Mouse (Mus musculus) lung, embryonic 15.5 days (tissue): ENCODE data around the gene Ubiad1. TPM values are rescaled to one million over a fixed set of nuclear protein-coding genes. Genes with fewer than 3 reads are reported as not detected.

ENCODE experiments used
- ATAC-seq: fragments of 200-750 bp; cut with Nextera tagmentation; 2 replicates; pipeline ENCODE4 v1.8.0; 2017; ENCODE audit warnings: moderate number of reproducible peaks, borderline replicate concordance; ENCODE audit not compliant: low FRiP score, low TSS enrichment; ENCODE audit errors: extremely low read depth
- H3K27ac ChIP-seq: fragments of 300-500 bp; sonication (generic); 2 replicates; pipeline ENCODE4 v1.5.1; 2015; ENCODE audit warnings: moderate library complexity, mild to moderate bottlenecking, inconsistent platforms
- H3K27me3 ChIP-seq: fragments of 300-500 bp; sonication (generic); 2 replicates; pipeline ENCODE4 v1.6.1; 2015; ENCODE audit warnings: inconsistent platforms
- H3K36me3 ChIP-seq: fragments of 300-500 bp; sonication (generic); 2 replicates; pipeline ENCODE4 v1.6.1; 2015; ENCODE audit warnings: inconsistent platforms
- H3K4me1 ChIP-seq: fragments of 300-500 bp; sonication (generic); 2 replicates; pipeline ENCODE4 v1.6.1; 2015; ENCODE audit warnings: inconsistent platforms
- H3K4me2 ChIP-seq: fragments of 300-500 bp; sonication (generic); 2 replicates; pipeline ENCODE4 v1.6.1; 2015; ENCODE audit warnings: inconsistent platforms, mild to moderate bottlenecking, moderate library complexity
- H3K4me3 ChIP-seq: fragments of 300-500 bp; sonication (generic); 2 replicates; pipeline ENCODE4 v1.5.1; 2015; ENCODE audit warnings: mild to moderate bottlenecking, inconsistent platforms
- H3K9ac ChIP-seq: fragments of 300-500 bp; sonication (generic); 2 replicates; pipeline ENCODE4 v1.6.1; 2015; ENCODE audit warnings: inconsistent platforms
- H3K9me3 ChIP-seq: fragments of 300-500 bp; sonication (generic); 2 replicates; pipeline ENCODE4 v1.6.1; 2016; ENCODE audit warnings: inconsistent platforms
- WGBS: fragments of 180-500 bp; shearing (Covaris S2); methylation state at CpG from one replicate; pipeline ENCODE4 v1.1.7; 2015; 5-methylcytosine and 5-hydroxymethylcytosine counted together
- polyA plus RNA-seq: library from polyadenylated mRNA; unstranded; fragments of >200 nt; fragmentation: Nextera tagmentation; extraction: Ambion mirVana; gene quantifications from 2 replicates; pipeline ENCODE4 v1.2.1, GENCODE M21; 2015

Ubiad1 gene
- polyA plus RNA-seq, 1 experiment from 2014 or later: 25.5 TPM

DNA sequence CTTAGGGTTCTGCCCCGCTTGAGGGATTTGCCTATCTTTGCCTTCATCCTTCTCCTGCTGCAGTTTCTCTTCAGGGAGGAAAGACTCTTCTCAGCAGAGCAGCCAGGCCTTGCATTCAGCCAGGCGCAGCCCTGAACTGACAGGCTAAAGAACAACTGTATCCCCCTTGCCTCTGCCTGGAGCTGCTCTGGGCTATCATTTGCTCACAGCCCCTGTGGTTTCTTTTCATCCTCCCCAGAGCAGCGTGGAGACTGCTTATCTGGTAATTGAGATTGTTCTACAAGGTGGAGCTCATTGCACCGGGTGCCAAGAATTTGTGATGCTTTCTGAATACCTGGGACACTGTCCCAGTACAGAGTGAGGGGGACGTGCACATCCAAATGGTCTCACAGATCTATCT is 16.0 kb downstream of the Ubiad1 start:
- Histone ChIP-seq H3K4me1 (no peaks in the 10 kb centered on the region), H3K36me3 (no peaks in the 10 kb centered on the region), H3K9ac (no peak overlapping the region), H3K4me3 (no peak overlapping the region), H3K4me2 (no peak overlapping the region), H3K27ac (no peak overlapping the region), H3K27me3 (no peaks in the 10 kb centered on the region), H3K9me3 (no peaks in the 10 kb centered on the region)
- WGBS: 78% methylated on average over 5 of the region's 5 CpGs
- no peak for ATAC-seq

DNA sequence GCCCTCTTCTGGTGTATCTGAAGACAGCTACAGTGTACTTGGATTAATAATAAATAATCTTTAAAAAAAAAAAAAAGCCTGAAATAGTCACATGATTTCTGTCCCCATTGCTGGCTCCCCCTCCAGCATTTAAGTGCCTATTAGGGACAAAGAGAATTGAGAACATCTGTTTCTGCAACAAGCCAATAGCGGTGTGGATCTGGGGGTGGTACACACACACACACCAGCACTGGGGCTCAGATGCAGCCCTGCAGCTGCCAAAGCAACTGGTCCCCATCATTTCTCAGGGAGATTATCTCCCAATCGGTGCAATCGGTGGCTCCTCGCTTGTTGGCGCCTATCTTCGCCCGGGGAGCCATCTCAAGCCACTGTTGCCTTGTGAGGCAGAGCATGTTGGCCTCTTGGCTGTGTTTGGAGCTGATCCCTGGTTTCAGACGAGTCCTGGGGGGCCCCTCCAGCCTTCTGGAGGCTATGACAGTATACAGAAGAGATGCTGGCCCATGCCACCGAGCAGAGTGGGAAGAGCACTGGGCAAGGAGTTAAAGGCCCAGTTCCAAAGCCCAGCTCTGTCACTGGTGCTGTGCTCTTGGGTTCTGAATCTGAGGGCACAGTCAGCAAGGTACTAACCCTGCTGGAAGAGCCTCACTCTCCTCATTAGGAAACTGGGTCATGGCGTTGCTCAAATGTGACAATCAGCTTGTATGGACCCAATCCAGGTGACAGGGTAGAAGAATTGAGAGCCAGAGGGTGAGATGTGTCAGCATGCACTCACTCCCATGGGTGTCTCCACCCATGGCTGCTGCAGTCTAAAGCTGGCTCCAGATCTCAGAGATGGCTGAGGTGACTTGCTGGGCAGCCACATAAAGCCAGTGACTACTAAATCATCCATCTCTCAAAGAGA is 17.4 kb downstream of the Ubiad1 start:
- Histone ChIP-seq H3K4me2 (no peak overlapping the region), H3K4me1 (no peaks in the 10 kb centered on the region), H3K27me3 (no peaks in the 10 kb centered on the region), H3K9me3 (no peaks in the 10 kb centered on the region), H3K4me3 (no peak overlapping the region), H3K27ac (no peak overlapping the region), H3K9ac (no peak overlapping the region), H3K36me3 (no peaks in the 10 kb centered on the region)
- WGBS: 61% methylated on average over 10 of the region's 10 CpGs
- ATAC-seq: no peak

DNA sequence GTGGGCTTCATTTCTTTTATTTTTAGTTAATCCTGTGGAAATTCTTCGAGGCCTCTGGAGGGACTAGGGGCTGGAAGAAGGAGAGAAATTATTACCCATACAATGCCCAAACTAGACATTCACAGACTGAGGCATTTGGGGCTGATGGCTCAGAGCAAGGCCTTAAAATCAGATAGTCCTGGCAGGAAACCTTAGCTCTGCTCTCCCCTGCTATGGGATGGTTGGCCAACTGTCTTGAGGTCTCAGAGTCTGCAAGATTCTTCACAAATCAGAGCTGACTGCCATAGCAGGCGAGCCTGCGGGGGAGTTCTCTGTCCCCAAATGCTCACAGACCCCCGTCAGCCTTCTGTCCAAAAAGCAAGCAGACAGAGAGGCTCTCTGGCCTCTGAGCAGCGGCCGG is 27.0 kb downstream of the Ubiad1 start:
- Histone ChIP-seq H3K36me3 (no peaks in the 10 kb centered on the region), H3K4me1 (no peaks in the 10 kb centered on the region), H3K9ac (no peak overlapping the region), H3K4me3 (no peak overlapping the region), H3K4me2 (no peak overlapping the region), H3K27me3 (peaks cover 27% of the 10 kb centered on the region), H3K9me3 (no peaks in the 10 kb centered on the region), H3K27ac (no peak overlapping the region)
- 61% methylated on average over 6 of the region's 6 CpGs for WGBS
- ATAC-seq: no peak

DNA sequence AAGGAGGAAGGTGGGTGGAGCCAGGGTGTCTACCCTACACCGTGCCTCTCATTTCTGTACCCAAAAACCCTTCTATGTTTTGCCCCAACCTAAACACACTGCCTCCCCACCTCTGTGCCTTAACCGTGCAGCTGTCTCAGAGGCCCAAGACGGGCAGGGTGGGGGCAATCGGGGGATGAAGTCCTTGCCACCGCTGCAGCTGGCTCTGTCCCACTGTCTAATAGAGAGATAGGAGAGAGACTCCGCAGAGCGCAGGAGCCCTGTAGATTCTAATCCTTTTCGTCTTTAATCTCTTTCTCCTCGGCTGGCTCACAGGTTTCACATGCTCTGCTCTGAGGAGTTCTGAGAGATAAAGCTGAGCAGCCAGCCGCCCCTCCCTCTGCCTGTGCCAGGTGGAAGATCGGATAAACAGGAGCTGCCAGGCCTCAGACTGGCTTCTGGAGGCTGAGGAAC is 27.5 kb downstream of the Ubiad1 start:
- no peak for ATAC-seq

DNA sequence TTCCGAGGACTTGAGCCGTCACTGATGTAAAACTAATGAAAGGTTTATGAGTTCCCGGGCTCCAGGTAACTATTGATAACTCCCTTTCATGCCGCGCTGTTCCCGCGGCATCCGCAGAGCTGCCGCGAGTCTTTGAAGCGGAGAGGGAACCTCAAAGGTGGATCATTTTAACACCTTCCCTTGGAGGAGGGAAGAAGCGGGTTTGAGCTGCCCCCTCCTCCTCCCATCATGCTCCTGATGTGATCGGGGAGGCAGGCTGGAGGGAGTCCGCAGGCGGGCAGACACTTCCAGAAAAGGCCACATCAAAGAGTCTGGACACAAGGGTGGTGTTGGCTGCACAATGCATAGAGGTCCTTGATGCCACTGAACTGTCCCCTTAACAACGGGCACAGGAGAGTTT is 29.0 kb downstream of the Ubiad1 start:
- no peaks in the 10 kb centered on the region for H3K36me3 ChIP-seq
- H3K27ac ChIP-seq: no peak overlapping the region
- H3K27me3 ChIP-seq: peaks cover 27% of the 10 kb centered on the region
- ATAC-seq: no peak
- H3K4me3 ChIP-seq: no peak overlapping the region
- no peak overlapping the region for H3K9ac ChIP-seq
- 5% methylated on average over 16 of the region's 16 CpGs for WGBS
- H3K9me3 ChIP-seq: no peaks in the 10 kb centered on the region
- H3K4me1 ChIP-seq: no peaks in the 10 kb centered on the region
- no peak overlapping the region for H3K4me2 ChIP-seq

More for the DNA sequence above, 27.5 kb downstream of the Ubiad1 start:
- no peak overlapping the region for H3K4me3 ChIP-seq
- peaks cover 27% of the 10 kb centered on the region for H3K27me3 ChIP-seq
- no peaks in the 10 kb centered on the region for H3K9me3 ChIP-seq
- H3K9ac ChIP-seq: no peak overlapping the region
- H3K4me1 ChIP-seq: no peaks in the 10 kb centered on the region
- no peak overlapping the region for H3K27ac ChIP-seq
- WGBS: 44% methylated on average over 11 of the region's 11 CpGs
- H3K4me2 ChIP-seq: no peak overlapping the region
- no peaks in the 10 kb centered on the region for H3K36me3 ChIP-seq

DNA sequence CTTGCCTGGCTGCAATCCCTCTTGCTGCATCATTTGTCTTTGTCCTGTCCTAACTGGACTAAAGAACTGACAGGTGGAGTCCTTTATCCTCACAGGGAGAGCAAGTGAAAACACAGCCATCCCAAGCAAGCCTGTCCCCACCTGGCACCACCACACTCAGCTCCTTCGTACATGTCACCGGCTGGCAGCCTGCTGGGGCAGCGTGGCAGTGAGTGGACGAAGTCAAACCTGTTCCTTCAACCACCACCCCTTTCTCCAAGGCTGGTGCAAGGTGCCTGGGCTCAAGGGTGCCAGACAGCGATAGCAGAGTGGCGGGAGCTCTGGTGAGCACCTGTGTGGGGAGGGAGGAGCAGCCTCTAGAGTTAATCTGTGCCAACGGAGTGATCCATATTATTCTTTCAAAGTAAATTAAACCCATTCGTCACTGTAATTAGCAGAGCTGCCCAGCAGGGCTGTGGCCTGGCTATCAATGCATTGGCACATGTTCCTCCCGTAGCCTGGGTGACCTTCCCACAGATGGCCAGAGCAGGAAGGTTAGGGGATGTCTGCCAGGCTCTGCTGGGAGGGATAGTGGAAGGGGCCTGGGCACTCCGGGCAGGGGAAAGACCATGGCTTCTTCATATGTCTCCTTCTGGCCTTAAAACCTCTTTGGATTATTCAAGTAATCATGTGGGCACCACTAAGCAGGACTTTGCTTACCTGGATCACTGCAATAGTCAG is 36.2 kb downstream of the Ubiad1 start:
- Histone ChIP-seq H3K4me1 (no peaks in the 10 kb centered on the region), H3K36me3 (no peaks in the 10 kb centered on the region), H3K27ac (no peak overlapping the region), H3K4me3 (no peak overlapping the region), H3K9me3 (no peaks in the 10 kb centered on the region), H3K9ac (no peak overlapping the region), H3K4me2 (no peak overlapping the region), H3K27me3 (peaks cover 41% of the 10 kb centered on the region)
- no peak for ATAC-seq
- WGBS: 59% methylated on average over 10 of the region's 10 CpGs

DNA sequence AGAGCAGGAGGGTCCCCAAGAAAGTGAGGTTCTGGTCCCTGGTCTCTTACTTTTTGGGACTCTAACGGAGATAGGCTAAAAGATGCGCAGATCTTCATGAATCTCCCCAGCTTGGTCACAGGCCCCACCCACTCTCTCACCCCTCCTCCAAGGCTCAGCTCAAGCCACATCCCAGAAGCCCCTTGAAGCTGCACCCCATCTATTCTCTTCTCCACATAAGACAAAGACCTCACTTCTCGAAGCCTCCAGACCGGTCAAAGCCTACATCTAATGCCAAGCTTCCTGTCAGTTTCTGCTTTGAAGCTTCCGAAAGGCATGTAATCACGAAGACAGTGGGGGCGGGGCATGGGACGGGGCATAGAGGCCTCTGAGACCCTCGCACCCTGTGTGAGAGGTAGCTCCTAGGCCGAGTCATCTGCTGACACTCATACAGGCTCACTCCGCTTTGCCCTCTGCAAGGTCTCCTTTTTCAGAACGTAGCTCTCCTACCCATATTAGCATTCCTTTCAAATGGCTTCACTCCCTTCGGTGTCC is 39.2 kb downstream of the Ubiad1 start:
- Histone ChIP-seq H3K27me3 (peaks cover 58% of the 10 kb centered on the region), H3K4me2 (no peak overlapping the region)
- no peak for ATAC-seq

DNA sequence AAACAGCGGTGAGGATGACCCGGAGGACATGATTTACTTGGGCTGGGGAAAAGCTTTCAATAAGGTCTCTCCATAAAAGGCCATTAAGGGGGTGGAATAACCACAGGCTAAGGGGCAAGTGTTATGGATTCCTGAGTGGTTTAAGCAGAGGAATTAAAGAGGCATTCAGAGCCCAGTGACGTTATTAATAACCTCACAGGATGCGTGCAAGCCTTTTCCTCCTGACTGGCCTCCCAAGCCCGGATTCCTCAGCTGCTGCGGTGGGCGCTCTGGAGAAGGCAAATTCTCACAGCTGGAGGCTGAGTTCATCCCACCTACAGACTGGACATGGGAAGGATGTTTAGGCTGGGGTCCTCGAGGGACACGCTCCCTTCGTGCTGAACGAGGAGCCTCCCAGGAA is 39.8 kb downstream of the Ubiad1 start:
- peaks cover 58% of the 10 kb centered on the region for H3K27me3 ChIP-seq
- H3K4me2 ChIP-seq: no peak overlapping the region

More for the DNA sequence above, 39.2 kb downstream of the Ubiad1 start:
- H3K9ac ChIP-seq: no peak overlapping the region
- H3K27ac ChIP-seq: no peak overlapping the region
- no peaks in the 10 kb centered on the region for H3K9me3 ChIP-seq
- H3K4me1 ChIP-seq: no peaks in the 10 kb centered on the region
- no peaks in the 10 kb centered on the region for H3K36me3 ChIP-seq
- WGBS: 8% methylated on average over 13 of the region's 13 CpGs
- H3K4me3 ChIP-seq: no peak overlapping the region

DNA sequence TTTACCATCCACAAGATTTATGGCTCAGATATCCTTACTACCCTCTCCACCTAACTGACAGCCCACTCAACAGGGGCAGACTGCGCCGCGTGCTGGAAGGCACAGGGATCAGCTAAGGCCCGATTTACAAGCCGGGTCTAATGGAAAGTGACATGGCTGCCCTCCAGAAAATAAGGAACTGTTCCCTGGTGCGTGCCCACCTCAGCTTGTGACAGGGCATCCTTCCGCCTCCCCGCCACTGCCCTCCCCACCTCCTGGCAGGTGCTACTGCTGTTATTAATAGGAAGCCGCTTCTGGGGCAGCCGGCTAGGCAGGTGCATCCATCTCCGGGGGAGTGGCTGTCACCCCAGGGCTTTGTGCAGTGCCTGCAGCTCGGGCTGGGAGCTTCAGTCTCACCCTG is 41.2 kb downstream of the Ubiad1 start:
- Histone ChIP-seq H3K36me3 (no peaks in the 10 kb centered on the region), H3K9ac (no peak overlapping the region), H3K9me3 (no peaks in the 10 kb centered on the region), H3K4me2 (no peak overlapping the region), H3K27me3 (peaks cover 58% of the 10 kb centered on the region), H3K4me1 (no peaks in the 10 kb centered on the region), H3K4me3 (no peak overlapping the region), H3K27ac (no peak overlapping the region)
- WGBS: 17% methylated on average over 12 of the region's 12 CpGs
- ATAC-seq: no peak

More for the DNA sequence above, 39.8 kb downstream of the Ubiad1 start:
- no peak overlapping the region for H3K9ac ChIP-seq
- no peaks in the 10 kb centered on the region for H3K36me3 ChIP-seq
- no peak overlapping the region for H3K4me3 ChIP-seq
- no peaks in the 10 kb centered on the region for H3K4me1 ChIP-seq
- H3K27ac ChIP-seq: no peak overlapping the region
- no peak for ATAC-seq
- 2% methylated on average over 10 of the region's 11 CpGs for whole genome bisulfite sequencing
- no peaks in the 10 kb centered on the region for H3K9me3 ChIP-seq

DNA sequence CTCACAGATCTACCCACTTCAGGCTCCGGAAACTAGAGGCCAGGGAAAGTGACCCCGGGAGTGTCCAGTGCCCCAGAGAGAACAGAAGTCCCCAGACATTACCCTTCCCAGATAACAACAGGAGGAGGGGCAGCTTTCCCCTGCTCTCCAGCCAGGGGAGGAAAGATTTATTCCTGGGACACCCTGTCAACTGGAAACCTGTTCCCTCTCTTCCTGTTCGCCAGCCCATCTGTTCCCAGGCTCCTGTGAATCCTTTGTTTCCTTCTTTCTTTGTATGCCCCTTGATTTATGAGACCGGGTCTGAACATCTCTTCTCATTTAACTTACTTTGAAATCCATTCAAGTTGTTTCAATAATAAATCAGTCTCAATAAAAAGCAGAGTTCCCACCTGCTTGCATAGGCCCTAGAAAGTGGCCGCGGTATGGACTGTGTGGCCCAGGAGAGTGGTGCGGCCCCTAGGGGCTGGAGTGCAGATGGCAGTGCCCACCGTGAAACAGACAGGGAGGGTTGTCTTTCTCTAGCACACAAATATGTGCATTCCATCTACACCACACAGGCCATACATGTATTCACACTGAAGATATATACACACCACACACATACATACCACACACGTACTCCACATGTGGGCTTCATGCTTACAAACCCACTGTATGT is 45.0 kb downstream of the Ubiad1 start:
- no peak overlapping the region for H3K4me3 ChIP-seq
- no peak overlapping the region for H3K27ac ChIP-seq
- ATAC-seq: no peak; the same call in 1 of the 2 replicates
- H3K4me2 ChIP-seq: no peak overlapping the region
- 64% methylated on average over 9 of the region's 9 CpGs for WGBS
- H3K36me3 ChIP-seq: no peaks in the 10 kb centered on the region
- no peak overlapping the region for H3K9ac ChIP-seq
- H3K9me3 ChIP-seq: no peaks in the 10 kb centered on the region
- H3K27me3 ChIP-seq: peaks cover 29% of the 10 kb centered on the region
- no peaks in the 10 kb centered on the region for H3K4me1 ChIP-seq

DNA sequence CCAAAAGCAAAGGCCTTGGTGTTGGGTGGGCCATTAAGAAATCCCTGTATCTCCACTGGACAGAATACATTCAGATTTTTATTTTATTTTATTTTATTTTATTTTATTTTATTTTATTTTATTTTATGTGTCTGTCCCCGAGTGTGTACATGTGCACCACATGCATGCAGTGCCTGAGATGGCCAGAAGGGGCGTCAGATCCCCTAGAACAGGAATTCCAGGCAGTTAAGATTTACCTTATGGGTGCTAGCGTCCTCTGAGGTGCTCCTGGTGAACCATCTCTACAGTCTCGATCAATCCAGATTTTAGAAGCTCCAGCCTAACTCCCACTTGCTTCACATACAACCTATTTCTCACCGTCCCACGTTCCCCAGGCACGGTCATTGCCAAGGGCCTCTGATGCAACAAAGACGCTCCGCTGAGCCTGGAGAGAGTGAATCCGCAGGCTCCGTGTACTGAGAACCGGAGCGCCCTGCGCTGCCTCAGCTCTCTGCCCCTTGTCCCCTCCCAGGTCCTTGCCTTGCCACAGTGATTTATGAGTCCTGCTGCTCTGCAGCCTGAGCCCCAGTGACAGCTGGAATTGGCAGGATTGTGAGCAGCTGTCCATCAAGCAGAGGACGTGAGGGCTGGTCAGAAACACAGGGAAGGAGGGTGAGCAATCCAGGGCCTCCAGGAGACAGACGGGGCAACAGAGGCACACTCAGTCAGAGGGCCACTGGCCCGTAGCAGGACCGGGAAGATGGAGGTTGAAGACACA is 46.9 kb downstream of the Ubiad1 start:
- Histone ChIP-seq H3K9me3 (no peaks in the 10 kb centered on the region), H3K27ac (no peak overlapping the region)
- no peak for ATAC-seq

More for the DNA sequence above, 46.9 kb downstream of the Ubiad1 start:
- no peak overlapping the region for H3K4me3 ChIP-seq
- no peaks in the 10 kb centered on the region for H3K4me1 ChIP-seq
- no peak overlapping the region for H3K4me2 ChIP-seq
- no peaks in the 10 kb centered on the region for H3K36me3 ChIP-seq
- H3K27me3 ChIP-seq: peaks cover 10% of the 10 kb centered on the region
- WGBS: 73% methylated on average over 18 of the region's 18 CpGs
- no peak overlapping the region for H3K9ac ChIP-seq
